Mouse (Mus musculus): ENCODE data around the gene Cox8c. TPM values are rescaled to one million over a fixed set of nuclear protein-coding genes. Genes with fewer than 3 reads are reported as not detected.

Gene Cox8c
- polyA plus RNA-seq (2016; fragmentation: Nextera tagmentation; extraction: Ambion mirVana) = not detected in 2 replicates

DNA sequence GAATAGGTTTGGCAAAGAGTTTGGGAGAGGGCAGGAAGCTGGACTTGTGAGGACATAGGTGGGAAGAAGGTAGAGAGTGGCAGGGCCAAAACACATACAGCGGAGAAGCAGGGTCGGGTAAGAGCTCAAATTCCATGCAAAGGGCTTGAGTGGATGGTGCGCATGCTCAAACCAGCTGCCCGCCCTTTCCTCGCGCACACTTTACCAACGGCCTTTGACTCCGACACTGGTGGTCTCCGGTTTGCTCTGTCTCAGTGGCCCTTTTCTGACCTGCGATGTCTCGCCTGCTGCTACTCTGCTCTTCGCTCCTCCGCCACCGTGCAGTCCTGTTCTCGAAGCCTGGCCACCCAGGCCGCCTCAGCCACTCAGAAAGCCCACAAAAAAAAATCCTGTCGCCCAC, at the start of gene Cox8c:
Gene Cox8c, plus strand, starts transcription at position 226 of the 400 bp plus-strand sequence.
- WGBS = 89% methylated on average over 17 of the region's 17 CpGs
- no peak within 1 kb of the TSS for H3K27ac ChIP-seq
- H3K4me3 ChIP-seq = no peak within 1 kb of the TSS
- H3K4me1 ChIP-seq = no peaks in the 10 kb centered on the region
- no peaks in the 10 kb centered on the region for H3K9me3 ChIP-seq (replicated peaks)
- no peaks in the 10 kb centered on the region for H3K36me3 ChIP-seq
- no peaks in the 10 kb centered on the region for H3K27me3 ChIP-seq (ENCODE audit: low read depth, poor library complexity, severe bottlenecking)
- no peak for DNase-seq (ENCODE audit: low spot score)

DNA sequence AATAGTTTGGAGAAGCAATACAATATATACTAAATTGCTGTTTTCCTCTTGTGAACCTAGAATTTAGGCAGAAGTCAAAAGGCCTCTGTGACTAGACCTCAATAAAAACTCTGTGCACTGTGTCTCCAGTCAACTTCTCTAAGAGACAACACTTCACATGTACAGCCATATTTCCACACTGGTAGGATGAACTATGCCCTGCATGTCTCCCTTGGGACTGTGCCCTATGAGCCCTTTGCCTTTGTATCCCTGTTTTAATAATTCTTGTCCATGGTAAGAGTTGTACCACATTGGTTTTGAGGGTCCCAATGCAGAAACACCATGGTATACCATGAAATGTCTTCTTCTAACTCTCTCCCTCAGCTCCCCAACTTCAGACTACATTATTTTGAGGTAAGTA, 38.3 kb upstream of the Cox8c start:
- Histone ChIP-seq H3K4me3 (no peak overlapping the region), H3K36me3 (no peaks in the 10 kb centered on the region), H3K27ac (no peak overlapping the region), H3K27me3 (ENCODE audit: low read depth, poor library complexity, severe bottlenecking) (no peaks in the 10 kb centered on the region), H3K4me1 (peaks cover 7% of the 10 kb centered on the region), H3K9me3 (replicated peaks) (no peaks in the 10 kb centered on the region)
- no peak for DNase-seq (ENCODE audit: low spot score)

DNA sequence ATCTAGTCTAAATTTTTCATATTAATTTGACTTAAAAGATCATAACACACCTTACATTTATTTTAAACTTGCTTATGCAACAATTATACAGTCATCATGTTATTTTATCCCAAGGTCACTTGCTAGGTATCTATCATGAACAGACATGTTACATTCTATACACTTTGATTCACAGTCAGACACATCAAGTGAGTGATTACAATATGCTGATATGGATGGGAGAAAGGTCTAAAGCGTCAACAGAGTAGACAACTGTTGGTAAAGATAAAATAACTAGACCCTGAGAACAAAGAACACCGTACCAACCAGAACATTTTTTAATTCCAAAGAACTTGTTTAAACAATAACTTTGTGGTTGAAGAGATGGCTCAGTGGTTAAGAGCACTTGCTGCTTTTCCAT, 29.3 kb upstream of the Cox8c start:
- H3K4me3 ChIP-seq = no peak overlapping the region
- 96% methylated on average over 2 of the region's 2 CpGs for WGBS
- no peak for DNase-seq (ENCODE audit: low spot score)
- H3K27me3 ChIP-seq (ENCODE audit: low read depth, poor library complexity, severe bottlenecking) = no peaks in the 10 kb centered on the region
- H3K9me3 ChIP-seq (replicated peaks) = no peaks in the 10 kb centered on the region
- H3K36me3 ChIP-seq = peaks cover 12% of the 10 kb centered on the region
- H3K27ac ChIP-seq = no peak overlapping the region
- H3K4me1 ChIP-seq = no peaks in the 10 kb centered on the region

DNA sequence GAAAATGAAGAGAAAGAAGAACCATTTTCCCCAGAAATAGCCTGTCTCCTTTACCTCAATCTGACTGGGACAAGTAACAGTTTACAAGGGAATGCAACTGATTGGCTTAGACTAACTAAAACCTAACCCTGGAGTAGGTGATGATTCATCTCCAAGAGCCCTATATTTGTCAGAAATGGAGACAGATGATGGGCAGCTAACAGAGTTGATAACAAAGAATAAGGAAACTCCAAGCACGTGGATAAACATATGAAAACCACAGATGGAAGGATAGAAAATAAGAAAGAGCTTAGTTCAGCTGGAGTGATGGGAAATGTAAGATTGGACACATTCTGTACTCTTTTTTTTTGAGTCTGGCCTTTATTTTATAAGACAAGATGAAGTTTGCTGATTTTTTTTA, 28.6 kb upstream of the Cox8c start:
- peaks cover 12% of the 10 kb centered on the region for H3K36me3 ChIP-seq
- H3K9me3 ChIP-seq (replicated peaks) = no peaks in the 10 kb centered on the region
- H3K27ac ChIP-seq = no peak overlapping the region
- WGBS = 85% methylated on average over 1 of the region's 1 CpGs
- H3K27me3 ChIP-seq (ENCODE audit: low read depth, poor library complexity, severe bottlenecking) = no peaks in the 10 kb centered on the region
- H3K4me3 ChIP-seq = no peak overlapping the region
- DNase-seq (ENCODE audit: low spot score) = no peak
- no peaks in the 10 kb centered on the region for H3K4me1 ChIP-seq

DNA sequence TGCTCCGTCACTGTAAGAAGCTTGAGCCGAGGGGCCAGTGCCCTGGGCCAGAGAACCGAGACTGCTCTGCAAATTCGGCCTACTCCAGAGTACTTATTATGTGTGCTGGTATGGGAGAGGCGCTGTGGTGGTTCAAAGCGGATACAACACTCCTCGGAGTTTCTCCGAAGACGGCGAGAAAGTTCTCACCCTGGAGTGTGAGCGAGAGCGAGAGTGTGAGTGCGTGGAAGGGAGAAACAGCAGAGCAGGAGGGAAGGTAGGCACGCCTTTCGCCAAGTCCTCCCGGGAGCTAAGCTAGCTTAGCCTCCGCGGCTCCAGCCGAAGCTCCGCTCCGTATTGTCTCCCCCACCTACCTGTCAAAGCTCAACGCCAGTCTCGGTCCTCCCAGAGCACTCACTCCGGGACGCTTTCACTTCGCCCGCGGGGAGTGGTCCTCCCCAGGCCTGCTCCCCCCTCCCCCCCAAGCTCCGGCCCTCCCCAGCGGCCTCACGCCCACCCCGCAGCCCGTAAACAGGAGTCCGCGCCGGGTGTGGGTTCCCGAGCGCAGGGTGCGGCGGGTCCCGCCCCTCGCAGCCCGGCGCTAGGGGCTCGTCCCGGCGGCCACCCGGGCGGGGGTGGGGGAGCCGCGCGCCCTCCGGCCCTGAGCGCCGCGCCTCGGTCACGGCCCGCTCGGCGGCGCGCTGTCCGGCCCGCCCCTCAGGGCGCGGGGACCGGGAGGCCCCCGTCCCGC, 21.6 kb upstream of the Cox8c start:
- Histone ChIP-seq H3K27me3 (ENCODE audit: low read depth, poor library complexity, severe bottlenecking) (no peaks in the 10 kb centered on the region), H3K27ac (peak overlapping the region; percentile 98), H3K36me3 (no peaks in the 10 kb centered on the region), H3K4me1 (peaks cover 19% of the 10 kb centered on the region), H3K4me3 (peak overlapping the region; percentile 96), H3K9me3 (replicated peaks) (no peaks in the 10 kb centered on the region)
- DNase-seq (ENCODE audit: low spot score) = peak; percentile 74
- under 1% methylated on average over 65 of the region's 70 CpGs for WGBS

DNA sequence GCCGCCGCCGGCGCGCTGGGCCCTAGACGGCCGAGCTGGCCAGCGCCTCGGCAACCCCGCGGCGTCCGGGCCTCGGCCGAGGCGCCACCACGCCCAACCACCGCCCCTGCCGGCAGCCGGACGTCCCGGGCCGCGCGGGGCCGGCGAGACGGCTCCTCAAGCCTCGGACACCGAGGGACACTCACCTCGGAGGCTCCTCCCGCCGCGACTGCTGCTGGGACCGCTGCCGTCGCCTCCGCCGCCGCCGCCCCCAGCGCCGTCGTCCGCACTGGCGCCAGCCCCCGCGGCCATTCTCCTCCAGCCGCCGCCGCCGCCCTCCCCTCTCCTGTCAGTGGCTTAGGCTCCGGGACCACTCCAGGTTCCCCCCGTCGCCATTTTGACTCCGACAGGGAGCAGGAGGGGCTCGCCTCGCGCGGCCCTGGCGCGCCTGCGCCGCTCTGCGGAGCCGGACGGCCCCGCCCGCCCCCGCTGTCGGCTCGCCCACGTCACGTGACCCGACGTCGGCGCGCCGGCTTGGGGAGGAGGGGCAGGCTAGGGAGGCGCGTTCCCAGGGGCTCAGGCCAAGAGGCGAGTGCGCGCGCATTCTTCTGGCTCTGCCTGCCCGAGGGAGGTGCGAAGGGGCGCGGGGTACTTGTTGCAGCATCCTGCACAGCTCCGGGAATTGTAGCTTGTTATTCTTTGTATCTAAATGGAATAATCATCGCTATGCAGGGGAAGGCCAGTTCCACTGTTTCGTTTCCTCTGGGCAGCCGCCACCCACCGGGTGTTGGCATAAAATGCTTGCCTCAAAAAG, 20.9 kb upstream of the Cox8c start, which contains the start of gene Btbd7:
Gene Btbd7, minus strand, starts transcription at position 441 of the 793 bp plus-strand sequence.
- no peaks in the 10 kb centered on the region for H3K27me3 ChIP-seq (ENCODE audit: low read depth, poor library complexity, severe bottlenecking)
- peaks cover 19% of the 10 kb centered on the region for H3K4me1 ChIP-seq
- peak; percentile 100 for DNase-seq (ENCODE audit: low spot score)
- H3K9me3 ChIP-seq (replicated peaks) = no peaks in the 10 kb centered on the region
- peak within 1 kb of the TSS; percentile 98 for H3K27ac ChIP-seq
- H3K4me3 ChIP-seq = peak within 1 kb of the TSS; percentile 96
- WGBS = 3% methylated on average over 92 of the region's 95 CpGs
- H3K36me3 ChIP-seq = no peaks in the 10 kb centered on the region

DNA sequence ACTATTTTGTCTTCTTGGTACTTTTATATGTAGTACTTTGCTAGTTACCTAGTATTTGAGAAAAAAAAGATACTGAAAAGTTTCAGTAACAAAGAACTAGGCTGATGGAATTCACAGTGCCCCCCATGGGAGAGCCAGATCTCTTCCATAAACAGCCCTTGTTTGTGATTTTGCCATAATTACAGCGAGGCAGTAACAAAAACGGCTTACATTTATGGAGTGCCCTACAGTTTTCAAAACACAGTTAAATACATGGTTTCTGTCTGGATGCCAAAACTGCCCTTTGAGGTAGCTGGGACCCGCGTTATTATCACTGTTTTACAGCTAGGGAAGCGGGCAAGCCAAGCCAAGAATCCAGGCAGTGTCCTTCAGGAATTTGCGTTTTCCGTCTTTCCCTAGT, 20.2 kb upstream of the Cox8c start:
- H3K27ac ChIP-seq = peak overlapping the region; percentile 98
- DNase-seq (ENCODE audit: low spot score) = peak; percentile 36
- no peaks in the 10 kb centered on the region for H3K27me3 ChIP-seq (ENCODE audit: low read depth, poor library complexity, severe bottlenecking)
- H3K36me3 ChIP-seq = no peaks in the 10 kb centered on the region
- peak overlapping the region; percentile 96 for H3K4me3 ChIP-seq
- peaks cover 19% of the 10 kb centered on the region for H3K4me1 ChIP-seq
- WGBS = 35% methylated on average over 7 of the region's 7 CpGs
- no peaks in the 10 kb centered on the region for H3K9me3 ChIP-seq (replicated peaks)

DNA sequence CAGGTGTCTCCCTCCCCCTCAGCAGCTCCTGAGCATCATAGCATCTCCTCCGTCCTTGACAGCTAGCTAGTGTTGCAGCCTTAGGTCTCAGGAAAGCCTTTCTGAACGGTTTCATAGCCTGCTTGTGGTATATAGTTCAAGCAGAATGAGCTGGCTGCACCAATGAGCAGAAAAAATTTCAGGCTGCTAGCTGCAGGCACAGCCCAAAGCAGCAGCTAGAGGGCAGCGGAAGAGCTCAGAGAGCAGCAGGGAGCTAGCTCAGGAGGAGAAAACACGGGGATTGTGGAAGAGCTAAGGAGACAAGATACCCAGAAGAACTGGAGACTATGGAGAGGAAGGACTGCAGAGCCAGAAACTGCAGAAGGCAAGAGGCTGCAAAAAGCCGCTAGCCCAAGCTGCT, 13.4 kb upstream of the Cox8c start:
- no peaks in the 10 kb centered on the region for H3K27me3 ChIP-seq (ENCODE audit: low read depth, poor library complexity, severe bottlenecking)
- 27% methylated on average over 5 of the region's 5 CpGs for WGBS

DNA sequence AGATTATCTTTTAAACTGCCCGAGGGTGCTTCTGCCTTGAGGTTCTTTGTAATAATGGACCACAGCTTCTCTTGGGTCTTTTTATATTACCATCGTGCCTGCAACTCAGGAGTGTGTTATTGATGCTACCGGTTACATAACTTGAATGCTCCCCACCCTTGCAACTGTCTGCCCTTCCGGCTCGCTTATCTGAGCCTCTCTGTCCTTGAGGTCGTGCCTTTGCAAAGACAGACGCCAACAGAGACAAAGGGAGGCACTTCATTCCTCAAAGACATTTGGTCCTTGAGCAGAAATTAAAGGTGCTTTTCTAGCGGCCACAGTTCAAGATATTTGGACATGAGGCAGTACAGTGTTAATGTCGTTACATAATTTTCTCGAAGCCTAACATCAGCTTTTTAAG, 11.8 kb upstream of the Cox8c start:
- no peaks in the 10 kb centered on the region for H3K36me3 ChIP-seq
- H3K9me3 ChIP-seq (replicated peaks) = no peaks in the 10 kb centered on the region
- no peaks in the 10 kb centered on the region for H3K4me1 ChIP-seq
- no peaks in the 10 kb centered on the region for H3K27me3 ChIP-seq (ENCODE audit: low read depth, poor library complexity, severe bottlenecking)
- H3K4me3 ChIP-seq = no peak overlapping the region
- H3K27ac ChIP-seq = no peak overlapping the region
- DNase-seq (ENCODE audit: low spot score) = no peak
- 71% methylated on average over 10 of the region's 10 CpGs for WGBS

More for the DNA sequence above, 13.4 kb upstream of the Cox8c start:
- H3K4me3 ChIP-seq = no peak overlapping the region
- H3K4me1 ChIP-seq = no peaks in the 10 kb centered on the region
- no peaks in the 10 kb centered on the region for H3K9me3 ChIP-seq (replicated peaks)
- DNase-seq (ENCODE audit: low spot score) = no peak
- H3K27ac ChIP-seq = no peak overlapping the region
- no peaks in the 10 kb centered on the region for H3K36me3 ChIP-seq

DNA sequence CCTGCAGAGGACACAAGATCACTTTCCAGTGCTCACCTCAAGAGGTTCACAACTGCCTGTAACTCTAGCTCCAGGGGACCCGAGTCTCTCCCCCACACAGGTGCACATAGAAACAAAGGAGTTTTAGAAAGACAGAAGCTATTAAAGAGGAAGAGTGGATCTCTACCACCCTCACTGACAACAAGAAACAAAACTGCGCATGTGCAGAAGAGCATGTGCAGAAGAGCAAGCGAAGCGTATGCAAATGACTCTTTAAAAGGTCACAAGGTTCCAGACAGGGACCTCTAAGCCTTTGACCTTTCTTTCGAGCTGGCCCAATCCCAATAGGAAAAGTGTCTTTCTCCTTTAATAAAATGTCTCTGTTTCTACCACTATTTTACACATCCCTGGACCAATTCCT, 10.5 kb upstream of the Cox8c start:
- DNase-seq (ENCODE audit: low spot score) = no peak
- Histone ChIP-seq H3K9me3 (replicated peaks) (no peaks in the 10 kb centered on the region), H3K27ac (no peak overlapping the region), H3K4me3 (no peak overlapping the region), H3K27me3 (ENCODE audit: low read depth, poor library complexity, severe bottlenecking) (no peaks in the 10 kb centered on the region), H3K36me3 (no peaks in the 10 kb centered on the region), H3K4me1 (no peaks in the 10 kb centered on the region)
- WGBS = 75% methylated on average over 5 of the region's 5 CpGs

DNA sequence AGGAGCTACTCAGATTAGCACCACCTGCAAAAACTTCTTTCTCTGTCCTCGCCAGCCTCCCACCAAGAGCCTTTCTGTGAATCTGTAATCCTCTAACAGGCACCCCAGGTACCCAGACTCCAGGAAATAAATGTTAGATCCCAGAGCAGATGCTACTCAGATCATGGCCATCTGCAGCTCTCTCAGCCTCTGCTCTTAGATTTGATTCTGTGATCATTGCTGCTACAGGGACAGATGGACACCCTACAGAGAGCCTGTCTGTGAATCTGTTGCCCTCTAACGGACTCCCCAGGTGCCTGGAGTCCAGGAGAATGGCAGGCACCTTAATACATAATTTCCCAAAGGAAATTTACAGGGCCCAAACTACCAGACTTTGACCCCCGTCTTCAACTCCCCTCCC, 9.1 kb downstream of the Cox8c start:
- Histone ChIP-seq H3K27ac (no peak overlapping the region), H3K36me3 (no peaks in the 10 kb centered on the region), H3K4me3 (no peak overlapping the region), H3K4me1 (no peaks in the 10 kb centered on the region; the same call in 1 of the 2 replicates), H3K27me3 (ENCODE audit: low read depth, poor library complexity, severe bottlenecking) (peaks cover 36% of the 10 kb centered on the region; the same call in 1 of the 2 replicates), H3K9me3 (replicated peaks) (no peaks in the 10 kb centered on the region)
- no peak for DNase-seq (ENCODE audit: low spot score)
- 61% methylated on average over 3 of the region's 3 CpGs for WGBS

DNA sequence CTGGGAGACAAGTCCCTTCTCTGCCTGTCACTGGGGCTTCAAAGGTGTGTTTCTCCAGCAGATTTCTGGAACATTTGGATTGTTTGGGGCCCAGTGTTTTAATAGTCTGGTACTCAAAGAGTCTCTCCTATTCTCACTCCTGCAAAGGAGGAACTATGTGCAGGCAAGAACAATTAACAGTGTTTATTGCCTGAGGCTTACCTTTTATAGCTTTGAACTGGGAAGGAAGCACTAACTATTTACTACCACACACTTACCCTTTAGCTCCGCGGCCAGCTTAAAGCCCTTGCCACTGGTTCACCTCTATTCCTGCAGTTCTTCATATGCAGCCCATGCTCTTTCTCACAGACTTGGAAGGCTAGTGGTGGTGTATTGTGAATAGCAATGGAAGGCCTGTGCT, 17.0 kb downstream of the Cox8c start:
- no peak for DNase-seq (ENCODE audit: low spot score)
- 56% methylated on average over 2 of the region's 2 CpGs for WGBS

DNA sequence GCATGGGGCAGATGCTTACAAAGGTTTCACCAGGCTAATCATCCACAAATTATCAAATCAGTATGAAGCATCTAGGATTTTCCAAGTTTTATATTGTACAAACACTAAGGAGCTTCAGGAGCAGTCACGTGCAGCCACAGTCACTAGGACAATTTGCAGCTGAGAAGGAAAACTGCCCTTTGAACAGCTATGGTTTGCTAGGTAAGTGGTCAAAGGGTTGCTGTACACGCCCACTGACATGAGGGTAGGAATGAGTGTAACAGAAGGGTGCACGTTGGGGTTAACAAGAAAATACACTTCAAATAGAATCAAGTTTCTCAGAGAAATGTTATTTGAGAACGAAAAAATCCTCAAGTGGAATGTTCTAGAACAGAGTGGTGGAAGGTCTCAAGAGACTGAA, 30.6 kb downstream of the Cox8c start:
- Histone ChIP-seq H3K4me3 (no peak overlapping the region), H3K9me3 (replicated peaks) (no peaks in the 10 kb centered on the region), H3K4me1 (no peaks in the 10 kb centered on the region), H3K36me3 (no peaks in the 10 kb centered on the region), H3K27ac (no peak overlapping the region), H3K27me3 (ENCODE audit: low read depth, poor library complexity, severe bottlenecking) (no peaks in the 10 kb centered on the region; the same call in 1 of the 2 replicates)
- DNase-seq (ENCODE audit: low spot score) = no peak
- 85% methylated on average over 4 of the region's 4 CpGs for WGBS

More for the DNA sequence above, 17.0 kb downstream of the Cox8c start:
- Histone ChIP-seq H3K9me3 (replicated peaks) (no peaks in the 10 kb centered on the region), H3K4me1 (peaks cover 11% of the 10 kb centered on the region; the same call in 1 of the 2 replicates), H3K36me3 (no peaks in the 10 kb centered on the region), H3K27ac (no peak overlapping the region), H3K27me3 (ENCODE audit: low read depth, poor library complexity, severe bottlenecking) (peaks cover 51% of the 10 kb centered on the region), H3K4me3 (no peak overlapping the region)
